Mouse (Mus musculus) spleen, adult 2 months (tissue): ENCODE results near the gene Srrm3.

Source experiments
- CTCF ChIP-seq: fragments of 200-500 bp; IDR thresholded peaks from 2 replicates; pipeline ENCODE4 v1.5.1; 2011; ENCODE audit warnings: mild to moderate bottlenecking, inconsistent platforms; ENCODE audit not compliant: insufficient read depth, insufficient read length, insufficient replicate concordance; ENCODE audit errors: extremely low read depth
- POLR2A ChIP-seq: fragments of 200-500 bp; IDR thresholded peaks from 2 replicates; pipeline ENCODE4 v1.6.1; 2011; ENCODE audit warnings: low read depth, low read length, inconsistent platforms

- TF ChIP-seq CTCF (no peak), POLR2A (no peak)
Measured at GRCm38 (mm10) chr5:135872996-135873395, 66.3 kb downstream of the Srrm3 start.
